Mouse (Mus musculus): Measurements from ENCODE around the gene Apom. TPM values are rescaled to one million over a fixed set of nuclear protein-coding genes. Genes with fewer than 3 reads are reported as not detected.

Apom gene
- polyA plus RNA-seq, 1 experiment from 2014 or later, result 10.4 TPM

GRCm38 (mm10) chr17:35153931-35154330 lies 22.1 kb upstream of the Apom start:
- Histone ChIP-seq H3K36me3 (ENCODE audit: control insufficient read depth, insufficient read depth, low read length) (peaks cover 98% of the 10 kb centered on the region), H3K9ac (ENCODE audit: low read depth, low read length) (no peak overlapping the region), H3K27me3 (ENCODE audit: control insufficient read depth, insufficient read depth, low read length) (no peaks in the 10 kb centered on the region), H3K4me2 (replicated peaks; ENCODE audit: low read depth, low read length) (no peak overlapping the region), H3K4me1 (ENCODE audit: control insufficient read depth, insufficient read depth, low read length) (no peaks in the 10 kb centered on the region), H3K27ac (ENCODE audit: low read depth, low read length) (no peak overlapping the region), H3K9me3 (ENCODE audit: control insufficient read depth, low read length) (no peaks in the 10 kb centered on the region), H3K4me3 (ENCODE audit: low read length) (no peak overlapping the region)
- no peak for ATAC-seq (ENCODE audit: low FRiP score, low TSS enrichment)
- 90% methylated on average over 4 of the region's 4 CpGs for WGBS

- no peaks in the 10 kb centered on the region for H3K9me3 ChIP-seq (ENCODE audit: control insufficient read depth, low read length)
- H3K36me3 ChIP-seq (ENCODE audit: control insufficient read depth, insufficient read depth, low read length), result peaks cover 98% of the 10 kb centered on the region
- no peak overlapping the region for H3K27ac ChIP-seq (ENCODE audit: low read depth, low read length)
- no peak for ATAC-seq (ENCODE audit: low FRiP score, low TSS enrichment)
- no peak overlapping the region for H3K9ac ChIP-seq (ENCODE audit: low read depth, low read length)
- H3K4me1 ChIP-seq (ENCODE audit: control insufficient read depth, insufficient read depth, low read length), result no peaks in the 10 kb centered on the region
- no peak overlapping the region for H3K4me3 ChIP-seq (ENCODE audit: low read length)
- H3K4me2 ChIP-seq (replicated peaks; ENCODE audit: low read depth, low read length), result no peak overlapping the region
- H3K27me3 ChIP-seq (ENCODE audit: control insufficient read depth, insufficient read depth, low read length), result no peaks in the 10 kb centered on the region
- WGBS, result 94% methylated on average over 9 of the region's 9 CpGs
These were observed 21.2 kb upstream of the Apom start for GRCm38 (mm10) chr17:35153077-35153476.

- WGBS, result 93% methylated on average over 4 of the region's 4 CpGs
- Histone ChIP-seq H3K9me3 (ENCODE audit: control insufficient read depth, low read length) (no peaks in the 10 kb centered on the region), H3K9ac (ENCODE audit: low read depth, low read length) (no peak overlapping the region), H3K27ac (ENCODE audit: low read depth, low read length) (no peak overlapping the region), H3K36me3 (ENCODE audit: control insufficient read depth, insufficient read depth, low read length) (peaks cover 98% of the 10 kb centered on the region), H3K4me2 (replicated peaks; ENCODE audit: low read depth, low read length) (no peak overlapping the region), H3K27me3 (ENCODE audit: control insufficient read depth, insufficient read depth, low read length) (no peaks in the 10 kb centered on the region), H3K4me3 (ENCODE audit: low read length) (no peak overlapping the region), H3K4me1 (ENCODE audit: control insufficient read depth, insufficient read depth, low read length) (no peaks in the 10 kb centered on the region)
- ATAC-seq (ENCODE audit: low FRiP score, low TSS enrichment), result no peak
These were observed 20.3 kb upstream of the Apom start for GRCm38 (mm10) chr17:35152121-35152520.

- Histone ChIP-seq H3K27ac (ENCODE audit: low read depth, low read length) (no peak overlapping the region), H3K27me3 (ENCODE audit: control insufficient read depth, insufficient read depth, low read length) (no peaks in the 10 kb centered on the region), H3K4me1 (ENCODE audit: control insufficient read depth, insufficient read depth, low read length) (no peaks in the 10 kb centered on the region), H3K4me3 (ENCODE audit: low read length) (no peak overlapping the region), H3K36me3 (ENCODE audit: control insufficient read depth, insufficient read depth, low read length) (peaks cover 98% of the 10 kb centered on the region), H3K9me3 (ENCODE audit: control insufficient read depth, low read length) (no peaks in the 10 kb centered on the region), H3K4me2 (replicated peaks; ENCODE audit: low read depth, low read length) (no peak overlapping the region), H3K9ac (ENCODE audit: low read depth, low read length) (no peak overlapping the region)
- no peak for ATAC-seq (ENCODE audit: low FRiP score, low TSS enrichment)
- WGBS, result 67% methylated on average over 5 of the region's 5 CpGs
These were observed 16.2 kb upstream of the Apom start for GRCm38 (mm10) chr17:35147922-35148639.

GRCm38 (mm10) chr17:35147348-35147747 lies 15.5 kb upstream of the Apom start:
- no peaks in the 10 kb centered on the region for H3K27me3 ChIP-seq (ENCODE audit: control insufficient read depth, insufficient read depth, low read length)
- no peak overlapping the region for H3K27ac ChIP-seq (ENCODE audit: low read depth, low read length)
- H3K36me3 ChIP-seq (ENCODE audit: control insufficient read depth, insufficient read depth, low read length), result peaks cover 98% of the 10 kb centered on the region
- no peak overlapping the region for H3K4me3 ChIP-seq (ENCODE audit: low read length)
- no peak overlapping the region for H3K4me2 ChIP-seq (replicated peaks; ENCODE audit: low read depth, low read length)
- no peak for ATAC-seq (ENCODE audit: low FRiP score, low TSS enrichment)
- no peaks in the 10 kb centered on the region for H3K9me3 ChIP-seq (ENCODE audit: control insufficient read depth, low read length)
- H3K4me1 ChIP-seq (ENCODE audit: control insufficient read depth, insufficient read depth, low read length), result no peaks in the 10 kb centered on the region
- H3K9ac ChIP-seq (ENCODE audit: low read depth, low read length), result no peak overlapping the region
- 60% methylated on average over 3 of the region's 3 CpGs for WGBS

GRCm38 (mm10) chr17:35146139-35146538 lies 14.3 kb upstream of the Apom start:
- WGBS, result 87% methylated on average over 5 of the region's 5 CpGs
- Histone ChIP-seq H3K4me3 (ENCODE audit: low read length) (no peak overlapping the region), H3K9me3 (ENCODE audit: control insufficient read depth, low read length) (no peaks in the 10 kb centered on the region), H3K9ac (ENCODE audit: low read depth, low read length) (no peak overlapping the region), H3K27ac (ENCODE audit: low read depth, low read length) (no peak overlapping the region), H3K4me2 (replicated peaks; ENCODE audit: low read depth, low read length) (no peak overlapping the region), H3K36me3 (ENCODE audit: control insufficient read depth, insufficient read depth, low read length) (peaks cover 98% of the 10 kb centered on the region), H3K27me3 (ENCODE audit: control insufficient read depth, insufficient read depth, low read length) (no peaks in the 10 kb centered on the region), H3K4me1 (ENCODE audit: control insufficient read depth, insufficient read depth, low read length) (no peaks in the 10 kb centered on the region)
- ATAC-seq (ENCODE audit: low FRiP score, low TSS enrichment), result no peak

- Histone ChIP-seq H3K36me3 (ENCODE audit: control insufficient read depth, insufficient read depth, low read length) (peaks cover 90% of the 10 kb centered on the region), H3K4me3 (ENCODE audit: low read length) (no peak overlapping the region), H3K9me3 (ENCODE audit: control insufficient read depth, low read length) (no peaks in the 10 kb centered on the region), H3K27ac (ENCODE audit: low read depth, low read length) (no peak overlapping the region), H3K4me1 (ENCODE audit: control insufficient read depth, insufficient read depth, low read length) (no peaks in the 10 kb centered on the region), H3K4me2 (replicated peaks; ENCODE audit: low read depth, low read length) (no peak overlapping the region), H3K27me3 (ENCODE audit: control insufficient read depth, insufficient read depth, low read length) (no peaks in the 10 kb centered on the region), H3K9ac (ENCODE audit: low read depth, low read length) (no peak overlapping the region)
- WGBS, result 88% methylated on average over 6 of the region's 6 CpGs
- ATAC-seq (ENCODE audit: low FRiP score, low TSS enrichment), result no peak
These were observed 10.1 kb upstream of the Apom start for GRCm38 (mm10) chr17:35141971-35142370.

GRCm38 (mm10) chr17:35140490-35140996 lies 8.7 kb upstream of the Apom start:
- Histone ChIP-seq H3K36me3 (ENCODE audit: control insufficient read depth, insufficient read depth, low read length) (peaks cover 75% of the 10 kb centered on the region), H3K4me2 (replicated peaks; ENCODE audit: low read depth, low read length) (no peak overlapping the region), H3K4me3 (ENCODE audit: low read length) (no peak overlapping the region), H3K27ac (ENCODE audit: low read depth, low read length) (no peak overlapping the region), H3K9ac (ENCODE audit: low read depth, low read length) (no peak overlapping the region), H3K27me3 (ENCODE audit: control insufficient read depth, insufficient read depth, low read length) (no peaks in the 10 kb centered on the region), H3K9me3 (ENCODE audit: control insufficient read depth, low read length) (no peaks in the 10 kb centered on the region), H3K4me1 (ENCODE audit: control insufficient read depth, insufficient read depth, low read length) (peaks cover 8% of the 10 kb centered on the region; the same call in 1 of the 2 replicates)
- ATAC-seq (ENCODE audit: low FRiP score, low TSS enrichment), result no peak
- whole genome bisulfite sequencing, result 84% methylated on average over 16 of the region's 16 CpGs

- peaks cover 63% of the 10 kb centered on the region for H3K36me3 ChIP-seq (ENCODE audit: control insufficient read depth, insufficient read depth, low read length)
- no peak overlapping the region for H3K9ac ChIP-seq (ENCODE audit: low read depth, low read length)
- no peak overlapping the region for H3K4me3 ChIP-seq (ENCODE audit: low read length)
- H3K27ac ChIP-seq (ENCODE audit: low read depth, low read length), result no peak overlapping the region
- peaks cover 8% of the 10 kb centered on the region; the same call in 1 of the 2 replicates for H3K4me1 ChIP-seq (ENCODE audit: control insufficient read depth, insufficient read depth, low read length)
- ATAC-seq (ENCODE audit: low FRiP score, low TSS enrichment), result no peak
- H3K27me3 ChIP-seq (ENCODE audit: control insufficient read depth, insufficient read depth, low read length), result no peaks in the 10 kb centered on the region
- 87% methylated on average over 3 of the region's 3 CpGs for WGBS
- H3K4me2 ChIP-seq (replicated peaks; ENCODE audit: low read depth, low read length), result no peak overlapping the region
- H3K9me3 ChIP-seq (ENCODE audit: control insufficient read depth, low read length), result no peaks in the 10 kb centered on the region
These were observed 7.4 kb upstream of the Apom start for GRCm38 (mm10) chr17:35139269-35139668.

Data from kidney, embryonic 14.5 days (tissue).